Mouse (Mus musculus) E14TG2a.4 (cell line): Measurements from ENCODE around the gene P3h4.

Experiments
- CTCF ChIP-seq: conservative IDR thresholded peaks from 2 replicates; pipeline ENCODE4 v1.5.1; 2014; ENCODE audit warnings: low read length
- NANOG ChIP-seq: IDR thresholded peaks from 2 replicates; pipeline ENCODE4 v1.6.1; 2014; ENCODE audit warnings: borderline replicate concordance, low read length, mixed read lengths
- POU5F1 ChIP-seq: IDR thresholded peaks from 2 replicates; pipeline ENCODE4 v1.6.1; 2014; ENCODE audit warnings: low read length, borderline replicate concordance

- TF ChIP-seq CTCF (no peak), NANOG (no peak), POU5F1 (no peak)
Observed at GRCm38 (mm10) chr11:100360175-100360574, 54.5 kb downstream of the P3h4 start.
